Mouse (Mus musculus) lung, embryonic 15.5 days (tissue): ENCODE results near the gene Mgat5. TPM values are rescaled to one million over a fixed set of nuclear protein-coding genes. Genes with fewer than 3 reads are reported as not detected.
A peak's percentile ranks its signal among the peaks of the same experiment; 100 is the strongest.

Experiments
- ATAC-seq: fragments of 200-750 bp; cut with Nextera tagmentation; 2 replicates; pipeline ENCODE4 v1.8.0; 2017; ENCODE audit warnings: moderate number of reproducible peaks, borderline replicate concordance; ENCODE audit not compliant: low FRiP score, low TSS enrichment; ENCODE audit errors: extremely low read depth
- H3K27ac ChIP-seq: fragments of 300-500 bp; sonication (generic); 2 replicates; pipeline ENCODE4 v1.5.1; 2015; ENCODE audit warnings: moderate library complexity, mild to moderate bottlenecking, inconsistent platforms
- H3K27me3 ChIP-seq: fragments of 300-500 bp; sonication (generic); 2 replicates; pipeline ENCODE4 v1.6.1; 2015; ENCODE audit warnings: inconsistent platforms
- H3K36me3 ChIP-seq: fragments of 300-500 bp; sonication (generic); 2 replicates; pipeline ENCODE4 v1.6.1; 2015; ENCODE audit warnings: inconsistent platforms
- H3K4me1 ChIP-seq: fragments of 300-500 bp; sonication (generic); 2 replicates; pipeline ENCODE4 v1.6.1; 2015; ENCODE audit warnings: inconsistent platforms
- H3K4me2 ChIP-seq: fragments of 300-500 bp; sonication (generic); 2 replicates; pipeline ENCODE4 v1.6.1; 2015; ENCODE audit warnings: inconsistent platforms, mild to moderate bottlenecking, moderate library complexity
- H3K4me3 ChIP-seq: fragments of 300-500 bp; sonication (generic); 2 replicates; pipeline ENCODE4 v1.5.1; 2015; ENCODE audit warnings: mild to moderate bottlenecking, inconsistent platforms
- H3K9ac ChIP-seq: fragments of 300-500 bp; sonication (generic); 2 replicates; pipeline ENCODE4 v1.6.1; 2015; ENCODE audit warnings: inconsistent platforms
- H3K9me3 ChIP-seq: fragments of 300-500 bp; sonication (generic); 2 replicates; pipeline ENCODE4 v1.6.1; 2016; ENCODE audit warnings: inconsistent platforms
- WGBS: fragments of 180-500 bp; shearing (Covaris S2); methylation state at CpG from one replicate; pipeline ENCODE4 v1.1.7; 2015; 5-methylcytosine and 5-hydroxymethylcytosine counted together
- polyA plus RNA-seq: library from polyadenylated mRNA; unstranded; fragments of >200 nt; fragmentation: Nextera tagmentation; extraction: Ambion mirVana; gene quantifications from 2 replicates; pipeline ENCODE4 v1.2.1, GENCODE M21; 2015

The Mgat5 gene
- polyA plus RNA-seq, 1 experiment from 2014 or later: 4.1 TPM

DNA sequence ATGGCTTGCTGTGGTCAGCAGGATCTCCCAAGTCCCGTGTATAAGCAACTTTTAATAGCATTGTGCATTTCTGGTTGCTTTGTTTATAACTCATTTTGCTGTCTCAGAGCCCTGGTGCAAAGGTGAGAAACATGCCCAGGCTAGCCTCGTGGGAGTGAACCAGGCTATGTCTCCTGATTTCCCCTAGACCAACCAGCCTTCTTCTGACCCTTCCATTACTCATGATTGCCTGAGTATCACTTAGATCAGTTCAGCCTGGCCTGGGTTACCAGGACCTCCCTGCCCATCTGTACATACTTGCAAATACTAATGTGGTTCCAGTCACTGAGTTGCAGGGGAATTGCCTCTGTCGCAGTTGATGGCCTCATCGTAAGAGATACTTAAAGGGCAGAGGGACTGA is 14.8 kb downstream of the Mgat5 start:
- Histone ChIP-seq H3K4me2 (no peak overlapping the region), H3K27me3 (no peaks in the 10 kb centered on the region), H3K27ac (no peak overlapping the region), H3K9ac (no peak overlapping the region), H3K9me3 (no peaks in the 10 kb centered on the region), H3K36me3 (no peaks in the 10 kb centered on the region), H3K4me3 (no peak overlapping the region), H3K4me1 (no peaks in the 10 kb centered on the region)
- 82% methylated on average over 4 of the region's 4 CpGs for WGBS
- no peak for ATAC-seq

- no peak for ATAC-seq
- H3K4me3 ChIP-seq: no peak overlapping the region
- no peak overlapping the region for H3K9ac ChIP-seq
- no peak overlapping the region for H3K4me2 ChIP-seq
- H3K4me1 ChIP-seq: no peaks in the 10 kb centered on the region
- H3K9me3 ChIP-seq: no peaks in the 10 kb centered on the region
- no peaks in the 10 kb centered on the region for H3K36me3 ChIP-seq
- H3K27ac ChIP-seq: no peak overlapping the region
- 68% methylated on average over 8 of the region's 8 CpGs for WGBS
- no peaks in the 10 kb centered on the region for H3K27me3 ChIP-seq
These were observed 17.4 kb downstream of the Mgat5 start for GRCm38 (mm10) chr1:127221998-127222736.

GRCm38 (mm10) chr1:127225060-127225459 is 20.2 kb downstream of the Mgat5 start:
- Histone ChIP-seq H3K4me2 (no peak overlapping the region), H3K36me3 (no peaks in the 10 kb centered on the region), H3K27ac (no peak overlapping the region), H3K27me3 (no peaks in the 10 kb centered on the region), H3K4me1 (no peaks in the 10 kb centered on the region), H3K4me3 (no peak overlapping the region), H3K9me3 (no peaks in the 10 kb centered on the region), H3K9ac (no peak overlapping the region)
- ATAC-seq: no peak
- 85% methylated on average over 5 of the region's 5 CpGs for WGBS

DNA sequence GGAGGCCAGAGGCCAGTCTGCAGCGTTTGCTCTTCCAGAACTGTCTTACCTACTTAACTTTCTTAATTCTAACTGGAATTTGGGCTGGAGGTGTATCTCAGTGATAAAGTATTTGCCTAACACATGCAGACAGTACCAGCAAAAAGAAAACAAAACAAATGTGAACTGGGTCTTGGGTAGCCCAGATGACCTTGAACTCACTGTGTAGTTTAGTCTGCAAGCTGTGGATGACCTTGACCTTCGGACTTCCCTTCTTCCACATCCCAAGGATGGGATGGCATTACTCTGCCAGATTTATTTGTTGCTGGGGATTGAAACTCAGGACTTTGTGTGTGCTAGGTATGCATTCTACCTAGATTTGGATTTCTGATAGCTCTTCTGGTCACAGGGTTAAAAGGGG is 24.2 kb downstream of the Mgat5 start:
- H3K27me3 ChIP-seq: no peaks in the 10 kb centered on the region
- no peak overlapping the region for H3K4me3 ChIP-seq
- H3K4me1 ChIP-seq: no peaks in the 10 kb centered on the region
- WGBS: 87% methylated on average over 2 of the region's 2 CpGs
- H3K36me3 ChIP-seq: no peaks in the 10 kb centered on the region
- no peak overlapping the region for H3K27ac ChIP-seq
- no peak overlapping the region for H3K9ac ChIP-seq
- no peak overlapping the region for H3K4me2 ChIP-seq
- ATAC-seq: no peak
- no peaks in the 10 kb centered on the region for H3K9me3 ChIP-seq

DNA sequence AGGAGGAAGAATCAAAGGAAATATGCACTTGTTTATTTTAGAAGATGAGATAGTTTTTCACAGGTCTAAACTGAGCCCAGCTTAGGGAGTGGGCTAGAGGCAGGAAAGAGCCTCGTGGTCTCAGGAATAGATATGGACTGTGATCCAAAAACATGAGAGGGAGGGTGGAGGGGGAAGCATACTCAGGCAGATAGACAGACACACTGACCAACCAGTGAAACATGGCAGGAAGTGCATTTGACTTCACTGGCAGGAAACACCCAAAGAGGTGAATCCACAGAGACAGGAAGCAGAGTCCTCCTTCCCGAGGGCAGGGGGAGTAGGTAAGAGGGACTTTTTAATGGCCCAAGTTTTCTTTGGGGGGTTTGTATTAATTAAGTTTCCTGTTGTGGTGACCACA is 25.7 kb downstream of the Mgat5 start:
- Histone ChIP-seq H3K4me2 (no peak overlapping the region), H3K9ac (no peak overlapping the region), H3K4me1 (no peaks in the 10 kb centered on the region), H3K27me3 (no peaks in the 10 kb centered on the region), H3K36me3 (no peaks in the 10 kb centered on the region), H3K9me3 (no peaks in the 10 kb centered on the region), H3K27ac (no peak overlapping the region), H3K4me3 (no peak overlapping the region)
- ATAC-seq: peak; percentile 33; the same call in 1 of the 2 replicates
- WGBS: 26% methylated on average over 2 of the region's 2 CpGs

GRCm38 (mm10) chr1:127233191-127233651 is 28.4 kb downstream of the Mgat5 start:
- H3K9ac ChIP-seq: no peak overlapping the region
- 35% methylated on average over 4 of the region's 4 CpGs for WGBS

GRCm38 (mm10) chr1:127235157-127235556 is 30.3 kb downstream of the Mgat5 start:
- H3K27me3 ChIP-seq: no peaks in the 10 kb centered on the region
- no peak for ATAC-seq
- no peak overlapping the region for H3K4me3 ChIP-seq
- H3K4me2 ChIP-seq: no peak overlapping the region
- H3K4me1 ChIP-seq: no peaks in the 10 kb centered on the region
- 67% methylated on average over 4 of the region's 4 CpGs for WGBS
- no peak overlapping the region for H3K9ac ChIP-seq
- no peak overlapping the region for H3K27ac ChIP-seq
- H3K9me3 ChIP-seq: no peaks in the 10 kb centered on the region
- H3K36me3 ChIP-seq: no peaks in the 10 kb centered on the region

More at GRCm38 (mm10) chr1:127233191-127233651, 28.4 kb downstream of the Mgat5 start:
- H3K27me3 ChIP-seq: no peaks in the 10 kb centered on the region
- no peak for ATAC-seq
- H3K27ac ChIP-seq: no peak overlapping the region
- H3K4me2 ChIP-seq: no peak overlapping the region
- H3K36me3 ChIP-seq: no peaks in the 10 kb centered on the region
- H3K9me3 ChIP-seq: no peaks in the 10 kb centered on the region
- no peaks in the 10 kb centered on the region for H3K4me1 ChIP-seq
- H3K4me3 ChIP-seq: no peak overlapping the region

DNA sequence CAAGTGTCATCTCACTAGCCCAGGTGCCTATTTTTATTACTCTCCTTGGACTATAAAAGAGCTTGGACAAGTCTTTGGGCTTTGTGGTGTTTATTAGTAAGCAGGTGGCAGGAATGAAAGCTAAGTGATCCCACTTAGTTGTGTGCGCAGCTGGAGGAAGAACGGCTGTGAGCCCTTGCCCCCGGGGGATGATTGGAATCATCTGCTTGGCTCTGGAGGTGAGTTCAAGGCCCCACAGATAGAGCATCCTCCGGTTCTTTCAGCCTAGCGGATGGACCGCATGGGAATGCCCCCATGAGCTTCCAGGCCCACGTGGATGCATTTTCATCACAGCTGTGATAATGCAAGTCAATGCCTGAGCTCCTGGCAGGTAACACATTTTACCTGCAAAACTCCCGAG is 31.6 kb downstream of the Mgat5 start:
- 78% methylated on average over 8 of the region's 8 CpGs for WGBS
- H3K9ac ChIP-seq: no peak overlapping the region
- no peak overlapping the region for H3K4me2 ChIP-seq
- no peaks in the 10 kb centered on the region for H3K9me3 ChIP-seq
- no peaks in the 10 kb centered on the region for H3K36me3 ChIP-seq
- H3K4me1 ChIP-seq: no peaks in the 10 kb centered on the region
- no peak for ATAC-seq
- no peak overlapping the region for H3K27ac ChIP-seq
- H3K4me3 ChIP-seq: no peak overlapping the region
- H3K27me3 ChIP-seq: no peaks in the 10 kb centered on the region

DNA sequence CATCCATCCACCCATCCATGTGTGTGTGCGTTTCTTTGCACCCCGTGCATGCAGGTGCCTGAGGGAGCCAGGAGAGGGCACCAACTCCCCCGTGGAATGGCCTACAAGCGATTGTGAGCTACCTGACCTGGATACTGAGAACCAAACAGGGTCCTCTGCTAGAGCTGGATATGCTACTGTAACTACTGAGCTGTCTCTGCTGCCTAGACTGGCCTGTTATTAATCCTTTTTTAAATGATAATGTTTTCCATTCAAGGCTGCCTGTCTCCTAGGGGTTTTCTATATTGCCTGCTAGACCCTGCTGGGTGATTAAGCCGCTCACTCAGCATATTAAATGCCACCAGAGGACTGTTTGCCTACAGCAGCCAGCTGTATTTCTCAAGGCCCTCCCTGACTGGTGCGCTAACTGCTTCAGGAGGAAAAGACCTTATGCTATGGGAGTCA is 34.1 kb downstream of the Mgat5 start:
- H3K4me1 ChIP-seq: no peaks in the 10 kb centered on the region
- no peak overlapping the region for H3K4me2 ChIP-seq
- H3K27me3 ChIP-seq: no peaks in the 10 kb centered on the region
- H3K36me3 ChIP-seq: no peaks in the 10 kb centered on the region
- no peak overlapping the region for H3K4me3 ChIP-seq
- no peak overlapping the region for H3K9ac ChIP-seq
- no peak overlapping the region for H3K27ac ChIP-seq
- WGBS: 56% methylated on average over 6 of the region's 6 CpGs
- ATAC-seq: no peak
- H3K9me3 ChIP-seq: no peaks in the 10 kb centered on the region

DNA sequence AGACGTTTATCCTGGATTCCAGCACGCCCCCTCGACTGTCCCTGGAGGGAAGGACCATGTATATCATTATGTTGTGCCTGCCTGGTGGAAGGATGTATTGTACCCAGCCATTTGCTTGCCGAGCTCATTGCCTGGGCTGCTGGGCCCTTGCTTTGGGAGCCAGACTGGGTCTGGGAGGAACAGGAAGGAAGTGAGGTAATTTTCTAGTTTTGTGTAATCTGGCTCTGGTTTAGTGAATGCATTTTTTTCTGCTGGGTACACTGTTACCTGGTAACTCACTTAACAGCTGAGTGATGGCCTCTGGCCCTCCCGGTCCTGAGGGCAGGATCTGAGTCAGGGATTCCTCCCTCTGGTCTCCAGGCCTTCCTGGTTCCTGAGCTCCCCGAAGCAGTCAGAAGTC is 35.1 kb downstream of the Mgat5 start:
- Histone ChIP-seq H3K27me3 (no peaks in the 10 kb centered on the region), H3K9me3 (no peaks in the 10 kb centered on the region), H3K4me3 (no peak overlapping the region), H3K36me3 (no peaks in the 10 kb centered on the region), H3K9ac (no peak overlapping the region), H3K4me1 (no peaks in the 10 kb centered on the region), H3K27ac (no peak overlapping the region), H3K4me2 (no peak overlapping the region)
- ATAC-seq: no peak; the same call in 1 of the 2 replicates
- WGBS: 42% methylated on average over 6 of the region's 6 CpGs

DNA sequence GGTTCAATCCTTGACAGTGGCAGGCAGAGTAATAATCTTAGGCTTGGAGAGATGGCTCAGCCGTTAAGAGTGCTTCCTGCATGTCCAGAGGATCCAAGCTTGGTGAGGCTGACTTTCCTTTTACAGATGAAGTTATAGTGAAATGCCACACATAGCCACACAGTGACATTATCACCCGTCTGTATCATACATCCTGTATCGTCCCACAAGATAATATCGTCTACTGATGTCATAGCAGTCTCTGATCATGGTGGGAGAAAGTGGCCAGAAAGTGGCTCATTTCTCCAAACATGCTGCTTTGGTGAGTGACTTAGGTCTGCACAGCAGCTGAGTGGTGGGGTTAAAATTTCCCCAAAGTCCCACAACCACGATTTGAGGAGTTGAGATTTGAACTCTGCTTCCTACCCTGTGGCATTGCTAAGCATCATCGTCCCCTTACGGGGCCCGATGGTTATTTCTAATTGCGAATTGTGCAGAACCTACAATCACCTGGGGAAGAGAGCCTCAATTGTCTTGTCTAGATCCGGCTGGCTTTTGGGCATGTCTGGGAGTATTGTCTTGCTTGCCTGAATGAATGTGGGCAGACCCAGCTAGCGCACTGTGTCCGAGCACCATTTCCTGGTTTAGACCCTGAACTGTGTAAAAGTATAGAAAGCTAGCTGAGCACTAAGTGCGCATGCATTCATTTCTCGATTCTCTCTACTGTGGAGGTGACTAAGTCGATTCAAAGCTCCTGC is 37.5 kb downstream of the Mgat5 start:
- Histone ChIP-seq H3K9ac (no peak overlapping the region), H3K36me3 (no peaks in the 10 kb centered on the region), H3K4me1 (peaks cover 8% of the 10 kb centered on the region; the same call in 1 of the 2 replicates), H3K4me3 (no peak overlapping the region), H3K9me3 (no peaks in the 10 kb centered on the region), H3K27me3 (no peaks in the 10 kb centered on the region), H3K4me2 (no peak overlapping the region), H3K27ac (no peak overlapping the region)
- 77% methylated on average over 15 of the region's 15 CpGs for WGBS
- no peak for ATAC-seq

DNA sequence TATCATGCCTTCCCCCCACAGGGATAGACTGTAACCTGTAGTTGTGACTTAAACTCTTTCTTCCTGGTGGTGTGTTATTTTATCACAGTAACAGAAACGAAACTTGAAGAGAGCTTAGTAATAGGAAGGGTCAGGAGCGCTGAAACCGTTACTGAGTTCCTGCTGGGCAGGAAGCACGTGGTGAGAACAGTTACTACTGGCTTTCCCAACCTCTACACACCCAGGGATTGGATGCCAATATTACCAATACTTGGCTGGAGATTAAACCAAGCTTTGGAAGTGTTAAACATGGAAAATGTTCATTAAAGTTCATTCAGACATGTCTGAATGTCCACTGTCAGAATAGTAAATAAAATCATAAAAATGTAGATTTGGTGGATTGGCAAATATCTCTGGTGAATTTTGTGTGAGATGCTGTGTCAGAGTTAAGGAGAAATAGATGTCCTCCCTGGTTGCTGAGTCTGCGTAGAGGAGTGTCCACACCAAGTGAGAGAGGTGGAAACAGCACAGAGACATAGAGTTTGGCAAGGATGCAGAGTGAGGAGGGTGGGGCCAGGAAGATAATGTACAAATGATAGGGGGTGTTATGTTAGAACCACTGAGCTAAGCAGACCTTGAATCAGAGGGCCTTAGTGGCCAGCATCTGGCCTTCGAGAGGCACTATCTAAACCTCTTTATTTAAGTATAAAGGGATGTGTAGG is 38.2 kb downstream of the Mgat5 start:
- Histone ChIP-seq H3K4me1 (peaks cover 8% of the 10 kb centered on the region; the same call in 1 of the 2 replicates), H3K27me3 (no peaks in the 10 kb centered on the region), H3K9me3 (no peaks in the 10 kb centered on the region), H3K4me2 (no peak overlapping the region), H3K27ac (no peak overlapping the region), H3K4me3 (no peak overlapping the region), H3K9ac (no peak overlapping the region), H3K36me3 (no peaks in the 10 kb centered on the region)
- no peak for ATAC-seq
- WGBS: 57% methylated on average over 6 of the region's 6 CpGs
